Mouse (Mus musculus): ENCODE results near the gene Micu1.

DNA sequence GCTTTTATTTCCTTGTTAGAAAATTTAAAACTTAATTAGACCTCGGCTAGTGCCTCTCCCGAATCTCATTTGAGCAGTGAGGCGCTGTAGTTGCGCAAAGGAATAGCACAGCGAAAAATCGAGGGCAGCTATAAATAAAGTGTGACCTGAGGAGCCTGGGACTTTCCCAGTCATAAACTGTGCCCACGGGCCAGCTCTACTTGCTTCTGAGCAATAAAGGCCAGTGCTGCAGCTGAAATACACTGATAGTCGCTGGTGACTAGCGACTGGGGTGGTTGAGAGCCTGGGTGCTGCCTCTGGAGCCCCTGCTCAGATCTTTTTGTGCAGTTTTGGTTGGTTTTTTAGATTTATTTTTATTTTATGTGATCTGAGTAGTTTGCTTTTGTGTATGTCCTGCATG is 142.4 kb downstream of the Micu1 start:
- TF ChIP-seq POLR2A (IDR thresholded peaks at IDR 0.05; ENCODE audit: insufficient read depth, low read depth, low read length) (no peak), CTCF (IDR thresholded peaks at IDR 0.05; ENCODE audit: insufficient read depth, low read depth, low read length) (no peak)

Measured in olfactory bulb, adult 2 months (tissue).